Mouse (Mus musculus) heart, embryonic 10.5 days (tissue): ENCODE measurements around the gene Atg7. TPM values are rescaled to one million over a fixed set of nuclear protein-coding genes. Genes with fewer than 3 reads are reported as not detected.

ENCODE experiments used
- DNase-seq: peaks from one replicate; pipeline ENCODE4 v3.0.0-alpha.2; 2017; ENCODE audit warnings: low spot score
- H3K27ac ChIP-seq: fragments of 300-500 bp; sonication (generic); 2 replicates; pipeline ENCODE4 v1.5.1; 2016; ENCODE audit warnings: mild to moderate bottlenecking
- H3K27me3 ChIP-seq: fragments of 300-500 bp; sonication (generic); 2 replicates; pipeline ENCODE4 v1.6.1; 2016; ENCODE audit warnings: mild to moderate bottlenecking; ENCODE audit not compliant: poor library complexity, insufficient read depth, severe bottlenecking
- H3K36me3 ChIP-seq: fragments of 300-500 bp; sonication (generic); 2 replicates; pipeline ENCODE4 v1.6.1; 2016; ENCODE audit warnings: mild to moderate bottlenecking, moderate library complexity
- H3K4me1 ChIP-seq: fragments of 300-500 bp; sonication (generic); 2 replicates; pipeline ENCODE4 v1.6.1; 2016; ENCODE audit warnings: mild to moderate bottlenecking
- H3K4me3 ChIP-seq: fragments of 300-500 bp; sonication (generic); 2 replicates; pipeline ENCODE4 v1.5.1; 2016; ENCODE audit warnings: mild to moderate bottlenecking, moderate library complexity
- H3K9me3 ChIP-seq: fragments of 300-500 bp; sonication (generic); 2 replicates; pipeline ENCODE4 v1.6.1; 2016; ENCODE audit warnings: mild to moderate bottlenecking, moderate library complexity
- WGBS: fragments of 180-500 bp; shearing (Covaris S2); methylation state at CpG from one replicate; pipeline ENCODE4 v1.1.7; 2016; 5-methylcytosine and 5-hydroxymethylcytosine counted together
- polyA plus RNA-seq: library from polyadenylated mRNA; unstranded; fragments of >200 nt; fragmentation: Nextera tagmentation; extraction: Ambion mirVana; gene quantifications from 2 replicates; pipeline ENCODE4 v1.2.1, GENCODE M21; 2016

Gene Atg7
- polyA plus RNA-seq, 1 experiment from 2014 or later = 18.7 TPM

DNA sequence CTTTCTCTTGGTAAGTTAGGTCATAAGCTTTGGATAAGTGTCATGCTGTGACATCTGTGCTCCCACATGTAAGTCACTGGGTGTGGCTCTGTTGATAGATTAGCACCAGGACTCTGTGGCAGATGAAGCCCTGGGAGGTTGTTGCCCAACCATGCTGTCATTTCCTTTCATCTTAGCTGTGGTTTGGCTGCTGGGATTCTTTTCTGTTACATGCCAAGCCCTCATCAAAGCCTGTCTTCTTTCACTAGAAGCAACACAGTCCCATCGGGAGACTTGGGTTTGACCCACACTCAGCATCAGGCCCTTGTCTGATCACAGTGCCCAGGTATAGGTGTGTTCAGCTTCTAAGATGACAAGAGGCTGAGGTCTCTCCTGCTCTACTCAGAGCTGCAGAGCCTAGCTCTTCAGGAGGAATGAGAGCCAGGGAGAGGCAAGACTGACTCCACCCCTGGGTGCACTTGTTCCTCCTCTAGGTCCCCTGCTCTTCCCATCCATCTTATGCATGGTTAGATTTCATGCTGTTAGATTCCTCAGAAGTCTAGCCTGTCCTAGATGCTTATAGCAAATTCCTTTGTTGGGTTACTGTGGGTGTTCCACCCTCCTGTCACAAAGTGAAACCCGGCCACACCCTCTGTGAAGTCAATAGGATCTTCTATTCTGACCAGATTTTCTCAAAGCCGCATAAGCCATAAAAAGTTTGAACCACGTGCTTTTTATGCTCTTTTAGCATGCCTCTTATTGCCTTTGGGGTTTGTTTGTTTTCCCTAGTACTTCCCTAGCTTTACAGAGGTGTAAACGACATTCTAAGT lies 17.3 kb downstream of the Atg7 start:
- WGBS = 52% methylated on average over 5 of the region's 5 CpGs
- H3K4me1 ChIP-seq = 0 out of 2 replicates have a peak, but pooled peaks cover 15% of the 10 kb centered on the region
- H3K9me3 ChIP-seq = no peaks in the 10 kb centered on the region
- DNase-seq = no peak
- no peak overlapping the region for H3K4me3 ChIP-seq
- no peaks in the 10 kb centered on the region for H3K36me3 ChIP-seq
- H3K27ac ChIP-seq = 0 out of 2 replicates have a peak overlapping the region, but pooled peaks have one; percentile 26
- no peaks in the 10 kb centered on the region for H3K27me3 ChIP-seq

DNA sequence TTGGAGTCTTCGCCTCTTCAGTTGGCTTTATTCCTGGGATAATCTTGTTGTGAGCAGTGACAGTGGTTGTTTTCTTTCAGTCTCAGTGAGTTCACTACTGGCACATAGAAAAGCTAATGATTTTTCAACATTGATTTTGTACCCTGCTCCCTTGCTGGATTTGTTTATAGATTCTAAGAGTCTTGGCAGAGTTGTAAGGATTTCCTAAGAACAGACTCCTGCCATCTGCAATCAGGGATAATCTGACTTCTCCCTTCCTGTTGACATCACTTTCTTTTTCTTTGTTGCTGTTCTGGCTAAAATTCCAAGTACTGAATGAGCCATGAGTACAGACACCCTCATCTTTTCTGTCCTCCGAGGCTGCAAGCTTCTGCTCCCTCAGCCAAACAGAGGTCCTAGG lies 20.8 kb downstream of the Atg7 start:
- Histone ChIP-seq H3K4me3 (no peak overlapping the region), H3K36me3 (no peaks in the 10 kb centered on the region), H3K27ac (no peak overlapping the region), H3K27me3 (no peaks in the 10 kb centered on the region), H3K9me3 (no peaks in the 10 kb centered on the region), H3K4me1 (0 out of 2 replicates have a peak, but pooled peaks cover 15% of the 10 kb centered on the region)
- no peak for DNase-seq
- 83% methylated on average over 2 of the region's 2 CpGs for WGBS

DNA sequence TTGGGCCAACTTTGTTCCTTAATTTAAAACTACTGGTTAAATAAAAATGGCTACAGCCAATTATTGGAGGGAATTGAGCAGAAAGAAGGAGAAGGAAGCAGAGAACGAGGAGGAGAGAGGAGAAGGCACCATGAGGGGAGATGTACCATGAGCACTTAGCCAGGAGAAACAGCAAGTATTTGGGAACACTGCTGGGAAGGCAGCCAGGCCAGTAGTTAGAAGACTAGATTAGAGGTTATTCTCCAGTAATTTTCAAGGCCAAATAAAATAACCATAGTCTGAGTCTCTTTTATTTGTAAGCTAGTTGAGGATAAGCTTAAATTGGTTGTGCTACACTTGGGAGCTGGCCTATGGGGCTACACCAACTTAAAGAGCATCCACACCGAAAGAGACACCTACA lies 21.8 kb downstream of the Atg7 start:
- Histone ChIP-seq H3K27me3 (no peaks in the 10 kb centered on the region), H3K4me3 (no peak overlapping the region), H3K27ac (no peak overlapping the region), H3K4me1 (0 out of 2 replicates have a peak, but pooled peaks cover 7% of the 10 kb centered on the region), H3K9me3 (no peaks in the 10 kb centered on the region), H3K36me3 (no peaks in the 10 kb centered on the region)
- WGBS = 84% methylated on average over 2 of the region's 2 CpGs
- DNase-seq = no peak

DNA sequence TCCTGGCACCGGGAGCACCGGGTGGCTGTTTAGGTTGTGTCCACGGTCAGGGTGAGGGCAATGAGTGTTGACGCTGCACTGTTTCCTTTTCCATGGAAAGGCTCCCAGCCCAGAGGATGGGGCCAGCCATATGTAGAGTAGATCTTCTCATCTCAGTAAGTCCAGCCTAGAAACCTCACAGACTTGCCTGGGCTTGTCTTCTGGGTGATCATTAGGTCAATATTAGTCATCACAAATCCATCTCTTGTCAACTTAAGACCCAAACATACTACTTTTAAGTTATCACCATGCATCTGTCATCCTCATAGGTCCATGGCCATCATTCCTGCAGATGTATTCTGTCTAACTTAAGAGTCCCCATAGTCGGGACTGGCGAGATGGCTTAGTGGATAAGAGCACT lies 24.6 kb downstream of the Atg7 start:
- 88% methylated on average over 6 of the region's 6 CpGs for WGBS
- H3K27ac ChIP-seq = no peak overlapping the region
- H3K4me3 ChIP-seq = no peak overlapping the region
- no peaks in the 10 kb centered on the region for H3K27me3 ChIP-seq
- H3K4me1 ChIP-seq = no peaks in the 10 kb centered on the region
- no peaks in the 10 kb centered on the region for H3K36me3 ChIP-seq
- no peak for DNase-seq
- no peaks in the 10 kb centered on the region for H3K9me3 ChIP-seq

DNA sequence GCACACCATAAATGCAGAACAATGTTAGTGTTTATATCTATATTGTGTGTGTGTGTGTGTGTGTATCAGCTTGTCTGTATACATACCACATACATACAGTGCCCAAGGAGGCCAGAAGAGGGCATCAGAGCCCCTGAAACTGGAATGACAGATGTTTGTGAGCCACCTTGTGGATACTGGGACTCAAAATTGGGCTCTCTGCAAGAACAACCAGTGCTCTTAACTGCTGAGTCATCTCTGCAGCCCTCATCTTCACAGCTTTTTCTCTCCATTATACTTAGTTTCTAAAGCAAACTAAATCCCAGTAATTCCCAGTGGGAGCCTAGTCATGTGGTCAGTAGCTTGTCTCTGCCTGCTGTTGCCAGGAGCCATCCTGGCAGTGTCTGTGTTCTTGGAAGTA lies 31.9 kb downstream of the Atg7 start:
- Histone ChIP-seq H3K36me3 (peaks cover 16% of the 10 kb centered on the region), H3K27ac (no peak overlapping the region), H3K4me3 (no peak overlapping the region), H3K9me3 (no peaks in the 10 kb centered on the region), H3K27me3 (no peaks in the 10 kb centered on the region), H3K4me1 (no peaks in the 10 kb centered on the region)
- no peak for DNase-seq

DNA sequence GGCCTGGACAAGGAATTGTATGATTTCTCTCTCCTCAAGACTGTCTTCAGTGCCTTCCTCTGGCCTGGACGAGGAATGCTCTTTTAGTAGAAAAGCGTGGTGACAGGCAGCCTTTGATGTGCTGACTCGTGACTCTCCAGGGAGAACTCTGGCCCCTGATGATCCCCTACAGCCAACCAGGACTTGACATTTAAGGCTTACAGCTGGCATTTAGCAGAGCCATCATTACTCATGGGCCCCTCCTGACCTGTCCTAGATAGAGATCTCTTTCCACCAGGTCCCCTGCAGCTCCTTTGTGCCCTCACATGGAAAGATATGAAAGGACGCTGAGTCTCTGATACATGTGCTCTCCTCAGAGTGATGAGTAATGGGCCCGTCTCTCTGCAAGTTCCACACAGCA lies 33.2 kb downstream of the Atg7 start:
- Histone ChIP-seq H3K36me3 (peaks cover 16% of the 10 kb centered on the region), H3K4me3 (no peak overlapping the region), H3K4me1 (no peaks in the 10 kb centered on the region), H3K9me3 (no peaks in the 10 kb centered on the region), H3K27me3 (no peaks in the 10 kb centered on the region), H3K27ac (no peak overlapping the region)
- DNase-seq = no peak
- 49% methylated on average over 5 of the region's 5 CpGs for WGBS

DNA sequence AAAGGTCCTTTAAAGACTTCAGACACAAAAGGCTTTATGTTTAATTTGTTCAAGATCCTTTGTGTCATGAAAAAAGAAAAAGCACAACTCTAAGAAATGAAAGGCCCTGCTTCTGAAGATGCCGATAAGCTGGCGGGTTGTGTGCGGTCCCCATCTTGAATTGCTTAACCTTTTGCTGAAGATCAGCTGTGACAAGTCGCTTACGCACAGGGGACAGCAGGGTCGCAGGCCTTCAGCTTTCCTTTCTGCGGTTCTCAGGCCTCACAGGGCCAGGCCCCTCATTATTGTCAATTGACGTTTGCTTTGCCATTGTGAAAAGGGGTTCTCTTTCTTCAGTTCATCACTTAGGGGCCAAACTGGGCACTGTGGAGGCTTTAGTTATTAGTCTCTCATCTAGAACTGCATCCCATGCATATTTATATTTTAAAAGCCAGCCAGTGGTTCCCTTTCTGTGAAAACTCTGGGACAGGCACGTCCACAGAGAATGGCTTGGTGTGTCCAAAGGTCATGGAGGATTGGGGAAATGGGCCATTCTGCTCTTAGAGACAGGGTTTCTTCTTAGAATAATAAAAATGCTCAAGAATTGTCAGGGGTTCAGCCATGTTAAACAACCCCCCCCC lies 39.3 kb downstream of the Atg7 start:
- 79% methylated on average over 9 of the region's 9 CpGs for WGBS
- no peak overlapping the region for H3K4me3 ChIP-seq
- no peaks in the 10 kb centered on the region for H3K27me3 ChIP-seq

DNA sequence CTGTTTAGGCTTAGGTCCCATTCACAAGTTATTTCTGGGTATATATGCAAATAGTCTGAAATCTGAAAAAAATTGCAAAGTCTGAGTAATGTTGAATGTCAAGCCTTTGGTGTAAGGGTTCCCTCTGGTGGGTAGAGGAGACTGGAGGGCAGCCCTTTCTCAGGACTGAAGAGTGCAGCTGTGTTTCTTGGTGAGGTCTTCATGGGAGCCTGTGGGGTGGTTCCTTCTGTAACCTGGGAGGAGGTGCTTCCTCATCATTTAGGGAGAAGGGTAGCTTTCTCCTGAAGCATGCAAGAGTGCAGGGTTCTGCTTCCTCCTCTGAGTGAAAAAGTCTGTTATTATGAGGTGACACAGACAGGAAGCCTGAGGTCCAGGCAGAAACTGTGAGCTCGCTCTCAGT lies 40.8 kb downstream of the Atg7 start:
- WGBS = 73% methylated on average over 1 of the region's 1 CpGs
- DNase-seq = no peak
- H3K4me1 ChIP-seq = peaks cover 17% of the 10 kb centered on the region
- H3K27ac ChIP-seq = no peak overlapping the region
- H3K9me3 ChIP-seq = no peaks in the 10 kb centered on the region
- H3K36me3 ChIP-seq = 0 out of 2 replicates have a peak, but pooled peaks cover 1% of the 10 kb centered on the region
- no peaks in the 10 kb centered on the region for H3K27me3 ChIP-seq
- no peak overlapping the region for H3K4me3 ChIP-seq

More for the DNA sequence above, 39.3 kb downstream of the Atg7 start:
- no peak for DNase-seq
- 0 out of 2 replicates have a peak, but pooled peaks cover 3% of the 10 kb centered on the region for H3K36me3 ChIP-seq
- no peaks in the 10 kb centered on the region for H3K9me3 ChIP-seq
- H3K4me1 ChIP-seq = 0 out of 2 replicates have a peak, but pooled peaks cover 5% of the 10 kb centered on the region
- H3K27ac ChIP-seq = no peak overlapping the region

DNA sequence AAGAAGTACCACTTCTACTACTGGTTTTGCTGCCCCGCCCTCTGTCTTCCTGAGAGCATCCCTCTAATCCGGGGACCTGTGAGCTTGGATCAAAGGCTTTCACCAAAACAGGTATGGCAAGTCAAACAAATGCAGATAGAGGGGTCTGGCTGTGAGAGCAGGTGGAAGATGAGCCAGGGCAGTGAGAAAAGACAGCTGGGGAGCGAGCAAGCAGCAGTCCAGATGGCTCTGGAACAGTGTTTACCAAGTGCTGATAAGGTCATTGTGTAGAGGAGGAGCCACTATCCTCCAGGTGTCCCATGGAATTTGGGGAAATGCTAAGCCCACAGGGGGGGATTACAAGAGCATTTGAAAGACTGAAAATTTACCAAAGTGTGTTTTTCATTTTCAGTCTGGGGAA lies 41.5 kb downstream of the Atg7 start:
- Histone ChIP-seq H3K27ac (no peak overlapping the region), H3K36me3 (no peaks in the 10 kb centered on the region), H3K4me1 (peaks cover 24% of the 10 kb centered on the region), H3K9me3 (no peaks in the 10 kb centered on the region), H3K27me3 (no peaks in the 10 kb centered on the region), H3K4me3 (no peak overlapping the region)
- 35% methylated on average over 3 of the region's 3 CpGs for WGBS
- no peak for DNase-seq

DNA sequence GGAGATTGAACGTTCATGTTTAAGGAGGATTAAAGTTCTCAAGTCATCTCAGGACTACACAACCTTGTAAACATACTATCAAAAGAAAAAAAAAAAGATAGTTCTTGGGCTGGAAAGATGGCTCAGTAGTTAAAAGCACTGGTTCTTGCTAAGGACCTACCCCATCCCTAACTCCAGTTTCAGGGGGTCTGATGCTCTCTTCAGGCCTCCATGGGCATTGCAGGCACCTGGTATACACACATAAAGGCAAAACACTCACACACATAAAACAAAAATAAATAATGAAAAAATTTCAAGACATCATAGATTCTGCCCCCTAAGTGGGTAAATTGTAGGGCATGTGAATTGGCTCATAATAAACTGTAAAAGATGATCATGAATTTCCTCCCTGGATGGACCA lies 42.5 kb downstream of the Atg7 start:
- WGBS = 79% methylated on average over 1 of the region's 1 CpGs
- H3K9me3 ChIP-seq = no peaks in the 10 kb centered on the region
- H3K4me3 ChIP-seq = no peak overlapping the region
- H3K36me3 ChIP-seq = no peaks in the 10 kb centered on the region
- H3K27ac ChIP-seq = no peak overlapping the region
- DNase-seq = no peak
- no peaks in the 10 kb centered on the region for H3K27me3 ChIP-seq
- peaks cover 34% of the 10 kb centered on the region for H3K4me1 ChIP-seq

DNA sequence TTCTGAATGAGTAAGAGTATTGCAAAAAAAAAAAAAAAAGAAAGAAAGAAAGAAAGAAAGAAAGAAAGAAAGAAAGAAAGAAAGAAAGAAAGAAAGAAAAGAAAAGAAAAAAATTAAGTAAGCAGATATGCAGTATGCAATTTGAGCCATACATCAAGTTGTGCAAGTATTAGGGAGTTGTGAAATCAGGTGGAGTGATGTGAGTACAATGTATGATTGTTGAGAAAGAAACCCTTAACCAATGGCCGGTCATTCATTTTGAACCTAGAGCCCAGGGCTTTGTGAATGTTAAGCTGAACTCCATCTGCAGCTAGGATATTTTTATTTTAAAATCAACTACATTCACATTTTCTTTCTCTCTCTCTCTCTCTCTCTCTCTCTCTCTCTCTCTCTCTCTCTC lies 44.1 kb downstream of the Atg7 start:
- H3K36me3 ChIP-seq = no peaks in the 10 kb centered on the region
- 89% methylated on average over 1 of the region's 1 CpGs for WGBS
- no peak for DNase-seq
- H3K9me3 ChIP-seq = no peaks in the 10 kb centered on the region
- H3K27ac ChIP-seq = no peak overlapping the region
- H3K4me1 ChIP-seq = peaks cover 44% of the 10 kb centered on the region
- no peaks in the 10 kb centered on the region for H3K27me3 ChIP-seq
- H3K4me3 ChIP-seq = no peak overlapping the region

DNA sequence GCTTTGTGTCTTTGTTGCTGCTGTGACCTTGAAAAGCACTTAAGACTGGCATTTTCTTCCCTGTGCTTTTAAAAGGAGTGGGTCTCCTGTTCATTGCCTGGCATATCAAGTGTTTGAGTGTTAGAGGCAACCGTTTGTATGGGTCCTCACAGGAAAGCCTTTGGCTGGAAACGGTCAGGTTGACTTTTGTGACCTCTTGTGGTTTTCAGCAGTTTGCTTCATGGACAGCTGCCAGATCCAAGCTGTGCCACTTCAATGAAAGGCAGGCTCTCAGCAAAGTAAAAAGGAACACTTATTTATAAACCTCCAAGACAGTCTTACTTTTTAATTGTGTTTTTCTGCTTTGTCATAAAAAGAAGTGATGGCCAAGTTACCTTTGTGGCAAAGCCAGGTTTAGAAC lies 47.8 kb downstream of the Atg7 start:
- no peak overlapping the region for H3K4me3 ChIP-seq
- DNase-seq = no peak
- H3K9me3 ChIP-seq = no peaks in the 10 kb centered on the region
- 14% methylated on average over 2 of the region's 2 CpGs for WGBS
- peaks cover 41% of the 10 kb centered on the region for H3K4me1 ChIP-seq
- H3K27ac ChIP-seq = no peak overlapping the region
- no peaks in the 10 kb centered on the region for H3K27me3 ChIP-seq
- no peaks in the 10 kb centered on the region for H3K36me3 ChIP-seq

DNA sequence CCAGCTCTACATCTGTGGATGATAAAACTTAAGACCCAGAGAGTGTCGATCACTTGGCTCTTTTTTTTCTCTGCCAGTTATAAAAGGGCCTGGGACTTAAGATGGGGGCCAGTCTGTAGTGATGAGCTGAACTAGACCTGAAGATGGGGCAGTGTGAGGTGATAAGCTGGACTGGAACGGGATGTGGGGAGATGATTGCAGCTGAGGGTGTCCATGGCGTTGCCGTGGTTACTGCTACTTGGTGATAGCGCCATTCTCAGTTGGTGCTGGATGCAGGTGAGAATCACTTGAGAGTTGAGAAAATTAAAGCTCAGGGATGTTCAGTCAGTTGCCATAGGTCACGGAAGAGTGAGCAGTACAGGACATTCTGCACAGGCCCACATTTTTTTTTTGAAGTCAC lies 48.6 kb downstream of the Atg7 start:
- no peak for DNase-seq
- no peak overlapping the region for H3K4me3 ChIP-seq
- WGBS = 81% methylated on average over 6 of the region's 6 CpGs
- no peak overlapping the region for H3K27ac ChIP-seq
- H3K4me1 ChIP-seq = peaks cover 41% of the 10 kb centered on the region
- no peaks in the 10 kb centered on the region for H3K36me3 ChIP-seq
- no peaks in the 10 kb centered on the region for H3K27me3 ChIP-seq
- no peaks in the 10 kb centered on the region for H3K9me3 ChIP-seq
